Mouse (Mus musculus) heart, postnatal 0 days (tissue): ENCODE data around the gene Zfp248. TPM values are rescaled to one million over a fixed set of nuclear protein-coding genes. Genes with fewer than 3 reads are reported as not detected.
A peak's percentile ranks its signal among the peaks of the same experiment; 100 is the strongest.

Source experiments
- ATAC-seq: fragments of 200-750 bp; cut with Nextera tagmentation; 2 replicates; pipeline ENCODE4 v1.8.0; 2017; ENCODE audit warnings: low read depth, moderate number of reproducible peaks, moderate library complexity; ENCODE audit not compliant: insufficient read depth
- DNase-seq: peaks from one replicate; pipeline ENCODE4 v3.0.0-alpha.2; 2016; ENCODE audit warnings: low spot score
- H3K27ac ChIP-seq: fragments of 300-500 bp; sonication (generic); 2 replicates; pipeline ENCODE4 v1.5.1; 2014; ENCODE audit warnings: low read depth, mild to moderate bottlenecking
- H3K27me3 ChIP-seq: fragments of 300-500 bp; sonication (generic); 2 replicates; pipeline ENCODE4 v1.6.1; 2014; ENCODE audit warnings: low read length, mixed read lengths; ENCODE audit not compliant: control insufficient read depth, insufficient read depth
- H3K36me3 ChIP-seq: fragments of 300-500 bp; sonication (generic); replicated peaks from 2 replicates; pipeline ENCODE4 v1.6.1; 2014; ENCODE audit warnings: low read length, mixed read lengths; ENCODE audit not compliant: control insufficient read depth, insufficient read depth
- H3K4me1 ChIP-seq: fragments of 300-500 bp; sonication (generic); 2 replicates; pipeline ENCODE4 v1.6.1; 2014; ENCODE audit warnings: antibody characterized with exemption; ENCODE audit not compliant: control insufficient read depth, insufficient read depth
- H3K4me2 ChIP-seq: fragments of 300-500 bp; sonication (generic); 2 replicates; pipeline ENCODE4 v1.6.1; 2014; ENCODE audit warnings: low read depth, mild to moderate bottlenecking, low read length, moderate library complexity
- H3K4me3 ChIP-seq: fragments of 300-500 bp; sonication (generic); 2 replicates; pipeline ENCODE4 v1.5.1; 2014; ENCODE audit warnings: low read depth, low read length
- H3K9ac ChIP-seq: fragments of 300-500 bp; sonication (generic); replicated peaks from 2 replicates; pipeline ENCODE4 v1.6.1; 2014; ENCODE audit warnings: low read depth, low read length, mixed read lengths
- H3K9me3 ChIP-seq: fragments of 300-500 bp; sonication (generic); replicated peaks from 2 replicates; pipeline ENCODE4 v1.6.1; 2016; ENCODE audit warnings: low read length; ENCODE audit not compliant: control insufficient read depth
- CTCF ChIP-seq: IDR thresholded peaks from 2 replicates; pipeline ENCODE4 v1.5.1; 2016; ENCODE audit warnings: antibody characterized with exemption, control low read depth, low read depth
- EP300 ChIP-seq: IDR thresholded peaks from 2 replicates; pipeline ENCODE4 v1.6.1; 2016; ENCODE audit warnings: antibody characterized with exemption, low read depth
- WGBS: fragments of 180-500 bp; shearing (Covaris S2); extraction: QIAGEN DNeasy Blood & Tissue Kit; methylation state at CpG from one replicate; pipeline ENCODE4 v1.1.7; 2014; 5-methylcytosine and 5-hydroxymethylcytosine counted together
- polyA plus RNA-seq: library from polyadenylated mRNA; unstranded; fragments of >200 nt; fragmentation: Nextera tagmentation; extraction: Ambion mirVana; gene quantifications from 2 replicates; pipeline ENCODE4 v1.2.1, GENCODE M21; 2015
- total RNA-seq: library from RNA; depleted of rRNA; stranded (reverse); fragments of >200 nt; gene quantifications from 2 replicates; pipeline ENCODE4 v1.2.3, GENCODE M21; 2014; ENCODE audit warnings: low replicate concordance

Gene Zfp248
- total and polyA plus RNA-seq, 2 experiments from 2014 or later, result 2.2 to 2.7 TPM

GRCm38 (mm10) chr6:118419050-118419920, 36.0 kb downstream of the Zfp248 start, which contains the start of gene Bms1:
TSS of gene Bms1 (minus strand) at chr6:118419474.
- WGBS, result under 1% methylated on average over 67 of the region's 67 CpGs
- Histone ChIP-seq H3K9me3 (no peaks in the 10 kb centered on the region), H3K27me3 (no peaks in the 10 kb centered on the region), H3K4me3 (peak within 1 kb of the TSS; percentile 98), H3K9ac (peak within 1 kb of the TSS; percentile 90), H3K36me3 (peaks cover 26% of the 10 kb centered on the region), H3K27ac (peak within 1 kb of the TSS; percentile 90), H3K4me1 (0 out of 2 replicates have a peak, but pooled peaks cover 7% of the 10 kb centered on the region), H3K4me2 (peak within 1 kb of the TSS; percentile 86)
- ATAC-seq, result peak; percentile 96
- DNase-seq, result peak; percentile 96
- peak; percentile 97 for TF ChIP-seq CTCF
- TF ChIP-seq EP300, result no peak

- H3K9me3 ChIP-seq, result no peaks in the 10 kb centered on the region
- H3K9ac ChIP-seq, result no peak overlapping the region
- WGBS, result 93% methylated on average over 1 of the region's 1 CpGs
- TF ChIP-seq EP300 (no peak), CTCF (no peak)
- H3K4me1 ChIP-seq, result no peaks in the 10 kb centered on the region
- H3K27me3 ChIP-seq, result no peaks in the 10 kb centered on the region
- no peak for ATAC-seq
- no peak overlapping the region for H3K4me3 ChIP-seq
- H3K27ac ChIP-seq, result no peak overlapping the region
- H3K36me3 ChIP-seq, result peaks cover 79% of the 10 kb centered on the region
- DNase-seq, result no peak
- H3K4me2 ChIP-seq, result no peak overlapping the region
Observed at GRCm38 (mm10) chr6:118410428-118410827, 44.9 kb downstream of the Zfp248 start.

- TF ChIP-seq EP300 (no peak), CTCF (no peak)
- no peak for ATAC-seq
- H3K36me3 ChIP-seq, result peaks cover 83% of the 10 kb centered on the region
Observed at GRCm38 (mm10) chr6:118408510-118408909, 46.8 kb downstream of the Zfp248 start.

DNA sequence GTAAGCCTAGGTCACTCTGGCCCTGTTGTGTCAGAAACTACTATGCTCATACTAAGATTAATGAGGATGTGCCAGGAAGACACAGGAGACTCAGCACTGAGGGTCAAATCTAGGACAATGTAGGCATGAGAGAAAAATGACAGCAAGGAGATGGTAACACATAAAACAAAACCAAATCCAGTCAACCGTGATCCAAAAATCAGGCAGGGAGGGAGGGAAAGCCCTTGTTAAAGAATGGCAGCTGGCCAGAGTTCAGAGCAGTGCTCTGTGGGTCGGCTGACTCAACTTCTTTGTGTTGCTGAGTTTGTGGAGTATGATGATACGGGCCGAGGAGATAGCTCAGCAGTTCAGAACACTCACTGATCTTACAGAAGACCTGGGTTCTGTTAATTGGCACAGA, 48.9 kb downstream of the Zfp248 start:
- 60% methylated on average over 4 of the region's 4 CpGs for WGBS
- no peaks in the 10 kb centered on the region for H3K27me3 ChIP-seq
- no peaks in the 10 kb centered on the region for H3K9me3 ChIP-seq
- TF ChIP-seq CTCF, result no peak
- TF ChIP-seq EP300, result no peak
- no peak overlapping the region for H3K4me3 ChIP-seq
- H3K9ac ChIP-seq, result no peak overlapping the region
- ATAC-seq (no peak), DNase-seq (no peak)
- H3K36me3 ChIP-seq, result peaks cover 81% of the 10 kb centered on the region
- H3K4me2 ChIP-seq, result no peak overlapping the region
- H3K4me1 ChIP-seq, result no peaks in the 10 kb centered on the region
- no peak overlapping the region for H3K27ac ChIP-seq

More at GRCm38 (mm10) chr6:118408510-118408909, 46.8 kb downstream of the Zfp248 start:
- H3K4me1 ChIP-seq, result no peaks in the 10 kb centered on the region
- no peak overlapping the region for H3K4me3 ChIP-seq
- no peak for DNase-seq
- H3K9ac ChIP-seq, result no peak overlapping the region
- no peaks in the 10 kb centered on the region for H3K9me3 ChIP-seq
- 91% methylated on average over 5 of the region's 5 CpGs for WGBS
- no peak overlapping the region for H3K27ac ChIP-seq
- H3K4me2 ChIP-seq, result no peak overlapping the region
- no peaks in the 10 kb centered on the region for H3K27me3 ChIP-seq

GRCm38 (mm10) chr6:118390746-118391145, 64.6 kb downstream of the Zfp248 start:
- ATAC-seq (no peak), DNase-seq (no peak)
- Histone ChIP-seq H3K9ac (no peak overlapping the region), H3K27ac (no peak overlapping the region), H3K27me3 (no peaks in the 10 kb centered on the region), H3K4me3 (no peak overlapping the region), H3K4me2 (no peak overlapping the region), H3K9me3 (no peaks in the 10 kb centered on the region), H3K36me3 (peaks cover 67% of the 10 kb centered on the region), H3K4me1 (no peaks in the 10 kb centered on the region)
- TF ChIP-seq CTCF (no peak), EP300 (no peak)

- 89% methylated on average over 3 of the region's 3 CpGs for WGBS
Observed at GRCm38 (mm10) chr6:118385962-118386361, 69.4 kb downstream of the Zfp248 start.

More at GRCm38 (mm10) chr6:118385962-118386361, 69.4 kb downstream of the Zfp248 start:
- ATAC-seq (no peak), DNase-seq (no peak)
- Histone ChIP-seq H3K36me3 (peaks cover 54% of the 10 kb centered on the region), H3K27me3 (no peaks in the 10 kb centered on the region), H3K4me2 (no peak overlapping the region), H3K4me1 (no peaks in the 10 kb centered on the region), H3K9me3 (no peaks in the 10 kb centered on the region), H3K27ac (no peak overlapping the region), H3K4me3 (no peak overlapping the region), H3K9ac (no peak overlapping the region)
- TF ChIP-seq EP300 (no peak), CTCF (no peak)
